Mouse (Mus musculus): ENCODE measurements around the gene Pou2f3.

GRCm38 (mm10) chr9:43108721-43109120 lies 101.4 kb downstream of the Pou2f3 start:
- no peak for TF ChIP-seq CTCF (IDR thresholded peaks at IDR 0.05; ENCODE audit: control insufficient read depth, insufficient read depth, low read length)
- no peak for TF ChIP-seq POLR2A (IDR thresholded peaks at IDR 0.05; ENCODE audit: borderline replicate concordance, control insufficient read depth, low read depth, low read length)

Measured in bone marrow, adult 2 months (tissue).